Mouse (Mus musculus): ENCODE data around the gene Rps29.
"Not testable (repeated sequence)": the region's sequence is repeated elsewhere in the genome, so short reads cannot be mapped to it uniquely, and the experiment has no call there.

Gene Rps29

GRCm38 (mm10) chr12:69158765-69159577 lies at the start of gene Rps29:
Gene Rps29 (minus strand): TSS chr12:69159186.
- in situ Hi-C loops (cut with MboI; ENCODE audit: low sequenced_read_pairs), result not testable (repeated sequence)

- in situ Hi-C loops (cut with MboI; ENCODE audit: low sequenced_read_pairs), result loop anchor here (25.0 kb wide), 1 partner anchor 479 kb away; the partner anchor contains the start of gene Sos2
Observed at GRCm38 (mm10) chr12:69208520-69208919, 49.5 kb upstream of the Rps29 start.

- in situ Hi-C loops (cut with MboI; ENCODE audit: low sequenced_read_pairs), result loop anchor here (25.0 kb wide), 1 partner anchor 479 kb away; the partner anchor contains the start of gene Sos2
Observed at GRCm38 (mm10) chr12:69207926-69208325, 48.9 kb upstream of the Rps29 start.

- in situ Hi-C loops (cut with MboI; ENCODE audit: low sequenced_read_pairs), result loop anchor here (25.0 kb wide), 1 partner anchor 480 kb away; the partner anchor contains the start of gene Sos2
Observed at GRCm38 (mm10) chr12:69207396-69207795, 48.4 kb upstream of the Rps29 start.

- in situ Hi-C loops (cut with MboI; ENCODE audit: low sequenced_read_pairs), result loop anchor here (25.0 kb wide), 1 partner anchor 483 kb away; the partner anchor contains the start of gene Sos2
Observed at GRCm38 (mm10) chr12:69204052-69204833, 45.3 kb upstream of the Rps29 start, which contains the start of gene Gm49384. Gene Gm49384 (minus strand): TSS chr12:69204267.

- in situ Hi-C loops (cut with MboI; ENCODE audit: low sequenced_read_pairs), result no loop called here
Observed at GRCm38 (mm10) chr12:69198985-69199384, 40.0 kb upstream of the Rps29 start.

GRCm38 (mm10) chr12:69198164-69198535 lies 39.2 kb upstream of the Rps29 start, which contains the start of gene Dnaaf2:
Gene Dnaaf2 (minus strand): TSS chr12:69198429.
- in situ Hi-C loops (cut with MboI; ENCODE audit: low sequenced_read_pairs), result no loop called here

GRCm38 (mm10) chr12:69197378-69198163 lies 38.6 kb upstream of the Rps29 start:
- in situ Hi-C loops (cut with MboI; ENCODE audit: low sequenced_read_pairs), result no loop called here

GRCm38 (mm10) chr12:69196444-69197377 lies 37.7 kb upstream of the Rps29 start, which contains the start of gene Gm49383:
Gene Gm49383 (minus strand): TSS chr12:69197104.
- in situ Hi-C loops (cut with MboI; ENCODE audit: low sequenced_read_pairs), result no loop called here

GRCm38 (mm10) chr12:69192637-69193036 lies 33.7 kb upstream of the Rps29 start:
- in situ Hi-C loops (cut with MboI; ENCODE audit: low sequenced_read_pairs), result no loop called here

- in situ Hi-C loops (cut with MboI; ENCODE audit: low sequenced_read_pairs), result no loop called here
Observed at GRCm38 (mm10) chr12:69191396-69191795, 32.4 kb upstream of the Rps29 start.

- in situ Hi-C loops (cut with MboI; ENCODE audit: low sequenced_read_pairs), result no loop called here
Observed at GRCm38 (mm10) chr12:69190522-69190921, 31.5 kb upstream of the Rps29 start.

GRCm38 (mm10) chr12:69190074-69190473 lies 31.1 kb upstream of the Rps29 start:
- in situ Hi-C loops (cut with MboI; ENCODE audit: low sequenced_read_pairs), result no loop called here

GRCm38 (mm10) chr12:69186811-69187471 lies 28.0 kb upstream of the Rps29 start:
- in situ Hi-C loops (cut with MboI; ENCODE audit: low sequenced_read_pairs), result no loop called here

- in situ Hi-C loops (cut with MboI; ENCODE audit: low sequenced_read_pairs), result no loop called here
Observed at GRCm38 (mm10) chr12:69185371-69185770, 26.4 kb upstream of the Rps29 start.

GRCm38 (mm10) chr12:69184342-69185295 lies 25.6 kb upstream of the Rps29 start:
- in situ Hi-C loops (cut with MboI; ENCODE audit: low sequenced_read_pairs), result no loop called here

GRCm38 (mm10) chr12:69183583-69184308 lies 24.8 kb upstream of the Rps29 start, which contains the start of the genes Rpl36al and Mgat2:
Gene Rpl36al (minus strand): TSS chr12:69184083.
Gene Mgat2 (plus strand): TSS chr12:69184157.
- in situ Hi-C loops (cut with MboI; ENCODE audit: low sequenced_read_pairs), result no loop called here
